Mouse (Mus musculus): ENCODE data around the gene Sltm.

DNA sequence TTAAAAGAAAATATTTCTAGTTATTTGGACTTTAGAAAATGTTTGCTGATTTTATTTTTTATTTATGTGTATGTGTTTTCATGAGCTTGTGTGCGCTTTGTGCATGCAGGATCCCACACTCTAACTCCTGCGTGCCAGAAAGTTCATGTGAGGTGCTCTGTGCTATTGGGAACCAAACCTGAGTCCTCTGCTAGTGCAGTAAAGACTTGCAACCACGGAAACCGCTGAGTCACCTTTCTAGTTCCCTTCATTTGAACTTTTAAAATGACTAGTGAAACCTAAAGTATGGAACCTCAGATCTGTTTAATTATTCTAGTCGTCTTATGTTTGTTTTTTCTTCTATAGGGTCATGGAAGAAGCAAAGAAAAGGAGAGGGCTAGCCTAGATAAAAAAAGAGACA, 38.4 kb downstream of the Sltm start:
- TF ChIP-seq CTCF (IDR thresholded peaks at IDR 0.05; ENCODE audit: low read depth, low read length): no peak
- TF ChIP-seq POLR2A (IDR thresholded peaks at IDR 0.05; ENCODE audit: extremely low read depth, insufficient read depth, low read length): no peak
